Mouse (Mus musculus): ENCODE measurements around the gene Msmb. TPM values are rescaled to one million over a fixed set of nuclear protein-coding genes. Genes with fewer than 3 reads are reported as not detected.
"Not testable (repeated sequence)": the region's sequence is repeated elsewhere in the genome, so short reads cannot be mapped to it uniquely, and the experiment has no call there.

The Msmb gene
- polyA plus RNA-seq, 1 experiment from 2014 or later: not detected

DNA sequence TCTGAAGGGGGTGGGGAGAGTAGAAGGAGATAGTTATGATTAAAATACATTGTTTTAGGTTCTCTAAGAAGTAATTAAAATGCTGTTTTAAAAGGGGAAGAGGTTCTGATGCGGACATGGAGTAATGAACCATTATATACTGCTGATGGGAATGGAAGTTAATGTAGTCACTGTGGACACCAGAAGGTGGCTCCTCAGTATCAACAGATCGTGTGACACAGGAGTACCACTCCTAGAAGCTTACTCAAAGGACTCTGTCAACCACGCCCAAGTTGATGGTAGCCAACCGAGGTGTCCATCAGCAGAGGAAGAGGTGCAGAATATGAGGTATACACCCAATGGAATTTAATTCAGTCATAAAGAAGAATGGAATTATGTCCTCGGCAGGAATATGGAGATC, 13.4 kb upstream of the Msmb start:
- Histone ChIP-seq H3K4me2 (ENCODE audit: low read length) (no peak overlapping the region), H3K4me1 (ENCODE audit: control insufficient read depth in 2 of 2, insufficient read depth in 2 of 2, low read length in 2 of 2) (peaks cover 2% of the 10 kb centered on the region in 2 experiments; a peak in 1 of 4 replicates), H3K36me3 (ENCODE audit: control insufficient read depth, insufficient read depth, low read length) (no peaks in the 10 kb centered on the region), H3K4me3 (ENCODE audit: control insufficient read depth in 1 of 2, insufficient read depth in 1 of 2, low read depth in 1 of 2, low read length in 2 of 2) (no peak overlapping the region), H3K9ac (ENCODE audit: low read length) (no peak overlapping the region), H3K27me3 (ENCODE audit: control insufficient read depth, insufficient read depth, low read length) (no peaks in the 10 kb centered on the region), H3K9me3 (ENCODE audit: control insufficient read depth, low read length) (no peaks in the 10 kb centered on the region), H3K27ac (replicated peaks in 1 of 2; ENCODE audit: control insufficient read depth in 1 of 2, insufficient read depth in 1 of 2, low read depth in 2 of 2, low read length in 2 of 2) (no peak overlapping the region)
- ATAC-seq (ENCODE audit: insufficient number of reproducible peaks, insufficient read depth, low FRiP score, low read depth): no peak
- WGBS: 68% methylated on average over 5 of the region's 5 CpGs

DNA sequence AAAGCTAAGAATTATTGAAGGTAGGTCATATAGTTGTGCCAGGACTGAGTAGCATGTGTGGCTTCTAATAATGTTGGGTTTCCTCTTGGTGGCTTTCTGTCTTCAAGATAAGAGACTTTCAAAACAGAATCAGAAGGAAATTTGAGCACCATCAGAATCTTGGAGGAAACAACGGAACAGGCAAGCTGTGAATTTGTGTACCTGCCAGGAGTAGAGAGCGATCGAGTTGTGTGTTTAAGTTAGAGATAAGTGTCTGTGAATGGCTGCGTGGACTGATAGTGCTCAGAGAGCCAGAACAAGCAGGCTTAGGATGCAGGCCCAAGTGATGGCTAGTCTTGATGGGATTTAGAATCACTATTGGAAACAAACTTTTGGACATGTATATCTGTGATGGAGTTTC, 10.0 kb upstream of the Msmb start:
- Histone ChIP-seq H3K9me3 (ENCODE audit: control insufficient read depth, low read length) (no peaks in the 10 kb centered on the region), H3K4me1 (ENCODE audit: control insufficient read depth in 2 of 2, insufficient read depth in 2 of 2, low read length in 2 of 2) (peaks cover 10 to 18% of the 10 kb centered on the region in 2 experiments), H3K4me3 (ENCODE audit: control insufficient read depth in 1 of 2, insufficient read depth in 1 of 2, low read depth in 1 of 2, low read length in 2 of 2) (no peak overlapping the region), H3K9ac (ENCODE audit: low read length) (no peak overlapping the region), H3K36me3 (ENCODE audit: control insufficient read depth, insufficient read depth, low read length) (no peaks in the 10 kb centered on the region), H3K27ac (replicated peaks in 1 of 2; ENCODE audit: control insufficient read depth in 1 of 2, insufficient read depth in 1 of 2, low read depth in 2 of 2, low read length in 2 of 2) (no peak overlapping the region), H3K4me2 (ENCODE audit: low read length) (no peak overlapping the region), H3K27me3 (ENCODE audit: control insufficient read depth, insufficient read depth, low read length) (no peaks in the 10 kb centered on the region)
- 20% methylated on average over 4 of the region's 4 CpGs for WGBS
- ATAC-seq (ENCODE audit: insufficient number of reproducible peaks, insufficient read depth, low FRiP score, low read depth): no peak

DNA sequence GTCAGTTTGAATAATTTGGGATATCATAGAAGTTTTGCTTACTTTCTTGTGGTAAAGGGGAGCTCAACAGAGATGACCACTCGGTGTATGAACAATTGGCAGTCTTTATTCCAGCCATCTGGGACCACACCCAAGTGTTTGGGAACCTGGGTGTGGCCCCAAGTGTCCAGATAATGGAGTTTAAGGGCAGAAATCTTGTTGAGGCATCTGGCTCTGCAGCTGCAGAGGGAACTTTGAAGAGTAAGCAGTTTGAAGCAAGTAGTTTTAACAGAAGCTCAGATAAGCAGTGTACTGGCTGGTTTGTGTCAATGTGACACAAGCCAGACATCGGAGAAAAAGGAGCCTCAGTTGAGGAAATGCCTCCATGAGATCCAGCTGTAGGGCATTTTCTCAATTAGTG, 7.5 kb upstream of the Msmb start:
- 7% methylated on average over 2 of the region's 2 CpGs for WGBS
- Histone ChIP-seq H3K9ac (ENCODE audit: low read length) (no peak overlapping the region), H3K27ac (replicated peaks in 1 of 2; ENCODE audit: control insufficient read depth in 1 of 2, insufficient read depth in 1 of 2, low read depth in 2 of 2, low read length in 2 of 2) (peak overlapping the region; percentile 37 to 41; a peak in 3 of 4 replicates), H3K9me3 (ENCODE audit: control insufficient read depth, low read length) (no peaks in the 10 kb centered on the region), H3K4me3 (ENCODE audit: control insufficient read depth in 1 of 2, insufficient read depth in 1 of 2, low read depth in 1 of 2, low read length in 2 of 2) (0 out of 4 replicates have a peak overlapping the region, but pooled peaks of 1 of the 2 experiments have one; percentile 6), H3K4me1 (ENCODE audit: control insufficient read depth in 2 of 2, insufficient read depth in 2 of 2, low read length in 2 of 2) (peaks cover 10 to 18% of the 10 kb centered on the region in 2 experiments), H3K4me2 (ENCODE audit: low read length) (peak overlapping the region; percentile 46), H3K27me3 (ENCODE audit: control insufficient read depth, insufficient read depth, low read length) (no peaks in the 10 kb centered on the region), H3K36me3 (ENCODE audit: control insufficient read depth, insufficient read depth, low read length) (no peaks in the 10 kb centered on the region)
- no peak for ATAC-seq (ENCODE audit: insufficient number of reproducible peaks, insufficient read depth, low FRiP score, low read depth)

DNA sequence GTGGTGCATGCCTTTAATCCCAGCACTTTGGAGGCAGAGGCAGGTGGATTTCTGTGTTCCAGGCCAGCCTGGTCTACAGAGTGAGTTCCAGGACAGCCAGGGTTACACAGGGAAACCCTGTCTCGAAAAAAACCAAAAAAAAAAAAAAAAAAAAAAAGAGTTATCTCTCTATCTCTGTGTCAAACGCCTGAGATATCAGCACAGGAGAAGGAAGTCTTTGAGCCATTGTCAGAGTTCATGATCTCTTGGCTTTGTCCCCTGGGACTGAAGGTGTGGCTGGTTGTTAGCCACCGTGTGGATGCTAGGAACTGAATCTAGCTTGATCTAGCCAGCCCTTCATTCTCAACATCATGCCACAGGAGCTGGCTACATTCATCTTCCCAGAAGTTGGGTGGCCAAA, 5.4 kb upstream of the Msmb start:
- H3K27me3 ChIP-seq (ENCODE audit: control insufficient read depth, insufficient read depth, low read length); H3K4me2 ChIP-seq (ENCODE audit: low read length); H3K9ac ChIP-seq (ENCODE audit: low read length); H3K9me3 ChIP-seq (ENCODE audit: control insufficient read depth, low read length); H3K27ac ChIP-seq (replicated peaks in 1 of 2; ENCODE audit: control insufficient read depth in 1 of 2, insufficient read depth in 1 of 2, low read depth in 2 of 2, low read length in 2 of 2); ATAC-seq (ENCODE audit: insufficient number of reproducible peaks, insufficient read depth, low FRiP score, low read depth); H3K36me3 ChIP-seq (ENCODE audit: control insufficient read depth, insufficient read depth, low read length); H3K4me3 ChIP-seq (ENCODE audit: control insufficient read depth in 1 of 2, insufficient read depth in 1 of 2, low read depth in 1 of 2, low read length in 2 of 2): not testable (repeated sequence)
- peaks cover 10 to 18% of the 10 kb centered on the region in 2 experiments for H3K4me1 ChIP-seq (ENCODE audit: control insufficient read depth in 2 of 2, insufficient read depth in 2 of 2, low read length in 2 of 2)
- WGBS: 30% methylated on average over 3 of the region's 3 CpGs

DNA sequence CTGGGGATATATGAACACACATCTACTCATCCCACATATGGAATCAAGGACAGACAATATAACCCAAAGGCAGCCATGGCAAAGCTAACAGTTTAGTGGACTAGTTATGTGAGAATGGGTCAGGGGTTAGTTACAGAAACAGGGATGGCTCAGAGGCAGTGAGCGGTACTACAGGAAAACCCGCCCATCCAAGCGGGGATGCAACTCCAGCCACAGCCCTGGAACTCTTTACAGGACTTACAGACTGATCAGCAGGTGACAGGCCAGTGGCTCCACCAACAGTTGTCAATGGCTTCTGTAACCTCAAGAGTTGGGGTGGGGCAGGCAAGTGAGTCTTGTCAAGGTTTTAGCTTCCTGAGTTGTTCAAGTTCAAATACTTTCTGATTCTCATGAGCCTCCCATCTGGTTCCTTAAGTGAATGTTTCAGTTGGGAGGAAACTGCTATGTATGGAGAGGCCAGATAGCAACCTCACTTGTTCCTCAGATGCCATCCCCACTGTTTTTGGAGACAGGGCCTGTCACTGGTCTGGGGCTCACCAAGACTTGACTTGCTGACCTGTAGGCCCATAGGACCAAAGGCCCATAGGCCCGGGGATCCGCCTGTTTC, 1.4 kb upstream of the Msmb start:
- Histone ChIP-seq H3K9ac (ENCODE audit: low read length) (no peak overlapping the region), H3K36me3 (ENCODE audit: control insufficient read depth, insufficient read depth, low read length) (no peaks in the 10 kb centered on the region), H3K4me2 (ENCODE audit: low read length) (no peak overlapping the region), H3K4me3 (ENCODE audit: control insufficient read depth in 1 of 2, insufficient read depth in 1 of 2, low read depth in 1 of 2, low read length in 2 of 2) (no peak overlapping the region), H3K27me3 (ENCODE audit: control insufficient read depth, insufficient read depth, low read length) (no peaks in the 10 kb centered on the region), H3K4me1 (ENCODE audit: control insufficient read depth in 2 of 2, insufficient read depth in 2 of 2, low read length in 2 of 2) (no peaks in the 10 kb centered on the region), H3K27ac (replicated peaks in 1 of 2; ENCODE audit: control insufficient read depth in 1 of 2, insufficient read depth in 1 of 2, low read depth in 2 of 2, low read length in 2 of 2) (no peak overlapping the region), H3K9me3 (ENCODE audit: control insufficient read depth, low read length) (no peaks in the 10 kb centered on the region)
- WGBS: 73% methylated on average over 5 of the region's 5 CpGs
- ATAC-seq (ENCODE audit: insufficient number of reproducible peaks, insufficient read depth, low FRiP score, low read depth): no peak

DNA sequence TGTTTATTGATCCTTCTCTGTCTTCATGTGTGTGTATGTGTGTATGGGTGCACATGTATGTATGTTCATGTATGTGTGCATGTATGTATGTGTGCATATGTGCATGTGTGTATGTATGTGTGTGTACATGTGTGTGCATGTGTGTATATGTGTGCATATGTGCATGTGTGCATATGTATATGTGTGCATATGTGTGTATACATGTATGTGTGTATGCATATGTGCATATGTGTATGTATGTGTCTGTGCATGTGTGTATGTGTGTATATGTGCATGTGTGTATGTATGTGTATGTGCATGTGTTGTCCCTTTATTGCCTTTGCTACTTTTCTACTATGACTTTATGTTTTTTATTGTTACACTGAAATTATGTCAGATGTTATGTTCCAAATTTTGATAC, 2.9 kb downstream of the Msmb start:
- Histone ChIP-seq H3K9me3 (ENCODE audit: control insufficient read depth, low read length) (no peaks in the 10 kb centered on the region; the same call in 1 of the 2 replicates), H3K36me3 (ENCODE audit: control insufficient read depth, insufficient read depth, low read length) (no peaks in the 10 kb centered on the region), H3K4me1 (ENCODE audit: control insufficient read depth in 2 of 2, insufficient read depth in 2 of 2, low read length in 2 of 2) (no peaks in the 10 kb centered on the region), H3K4me3 (ENCODE audit: control insufficient read depth in 1 of 2, insufficient read depth in 1 of 2, low read depth in 1 of 2, low read length in 2 of 2) (no peak overlapping the region), H3K27ac (replicated peaks in 1 of 2; ENCODE audit: control insufficient read depth in 1 of 2, insufficient read depth in 1 of 2, low read depth in 2 of 2, low read length in 2 of 2) (no peak overlapping the region), H3K9ac (ENCODE audit: low read length) (no peak overlapping the region), H3K27me3 (ENCODE audit: control insufficient read depth, insufficient read depth, low read length) (no peaks in the 10 kb centered on the region), H3K4me2 (ENCODE audit: low read length) (no peak overlapping the region)
- no peak for ATAC-seq (ENCODE audit: insufficient number of reproducible peaks, insufficient read depth, low FRiP score, low read depth)

DNA sequence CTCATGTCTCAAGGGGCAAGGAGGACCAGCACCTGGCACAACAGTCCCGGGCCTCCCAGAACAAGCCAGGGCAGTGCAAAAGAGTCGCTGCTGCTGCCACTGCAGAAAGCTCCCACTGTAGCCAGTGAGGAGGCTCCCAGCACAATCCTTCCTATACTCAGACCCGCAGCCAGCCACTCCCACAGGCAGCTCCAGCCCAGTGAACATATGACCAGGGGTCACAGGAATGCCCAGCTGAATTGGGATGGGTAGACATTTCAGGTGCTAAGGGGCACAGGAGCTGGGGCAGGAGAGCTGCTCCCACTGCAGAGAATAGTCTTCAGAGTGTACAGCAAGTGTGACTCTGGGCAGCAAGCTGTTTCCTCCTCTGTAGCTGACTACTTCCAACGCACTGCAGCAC, 3.6 kb downstream of the Msmb start:
- H3K9ac ChIP-seq (ENCODE audit: low read length): no peak overlapping the region
- no peaks in the 10 kb centered on the region for H3K36me3 ChIP-seq (ENCODE audit: control insufficient read depth, insufficient read depth, low read length)
- 62% methylated on average over 4 of the region's 4 CpGs for WGBS
- no peaks in the 10 kb centered on the region for H3K4me1 ChIP-seq (ENCODE audit: control insufficient read depth in 2 of 2, insufficient read depth in 2 of 2, low read length in 2 of 2)
- H3K27ac ChIP-seq (replicated peaks in 1 of 2; ENCODE audit: control insufficient read depth in 1 of 2, insufficient read depth in 1 of 2, low read depth in 2 of 2, low read length in 2 of 2): 0 out of 4 replicates have a peak overlapping the region, but pooled peaks have one; percentile 9
- no peaks in the 10 kb centered on the region; the same call in 1 of the 2 replicates for H3K9me3 ChIP-seq (ENCODE audit: control insufficient read depth, low read length)
- H3K27me3 ChIP-seq (ENCODE audit: control insufficient read depth, insufficient read depth, low read length): no peaks in the 10 kb centered on the region
- H3K4me3 ChIP-seq (ENCODE audit: control insufficient read depth in 1 of 2, insufficient read depth in 1 of 2, low read depth in 1 of 2, low read length in 2 of 2): no peak overlapping the region
- ATAC-seq (ENCODE audit: insufficient number of reproducible peaks, insufficient read depth, low FRiP score, low read depth): no peak
- H3K4me2 ChIP-seq (ENCODE audit: low read length): peak overlapping the region; percentile 11; the same call in 1 of the 2 replicates

Data from heart, embryonic 14.5 days (tissue).